Mouse (Mus musculus) lung, postnatal 0 days (tissue): ENCODE data around the gene Hyal1. TPM values are rescaled to one million over a fixed set of nuclear protein-coding genes. Genes with fewer than 3 reads are reported as not detected.
A peak's percentile ranks its signal among the peaks of the same experiment; 100 is the strongest.

Experiments used
- ATAC-seq: fragments of 200-750 bp; cut with Nextera tagmentation; 2 replicates; pipeline ENCODE4 v1.8.0; 2017; ENCODE audit warnings: moderate library complexity
- DNase-seq: peaks from one replicate; pipeline ENCODE4 v3.0.0-alpha.2; 2016; ENCODE audit warnings: low spot score
- H3K27ac ChIP-seq: fragments of 300-500 bp; sonication (generic); 2 replicates; pipeline ENCODE4 v1.5.1; 2014; ENCODE audit warnings: antibody characterized with exemption, mild to moderate bottlenecking, low read length, mixed read lengths
- H3K27me3 ChIP-seq: fragments of 300-500 bp; sonication (generic); replicated peaks from 2 replicates; pipeline ENCODE4 v1.6.1; 2014; ENCODE audit warnings: low read length, mixed read lengths; ENCODE audit not compliant: insufficient read depth
- H3K36me3 ChIP-seq: fragments of 300-500 bp; sonication (generic); 2 replicates; pipeline ENCODE4 v1.6.1; 2014; ENCODE audit warnings: low read length, mixed read lengths; ENCODE audit not compliant: insufficient read depth
- H3K4me1 ChIP-seq: fragments of 300-500 bp; sonication (generic); 2 replicates; pipeline ENCODE4 v1.6.1; 2014; ENCODE audit warnings: antibody characterized with exemption, low read depth, low read length, mixed read lengths; ENCODE audit not compliant: insufficient read depth
- H3K4me2 ChIP-seq: fragments of 300-500 bp; sonication (generic); replicated peaks from 2 replicates; pipeline ENCODE4 v1.6.1; 2014; ENCODE audit warnings: low read depth, mild to moderate bottlenecking, low read length, moderate library complexity, mixed read lengths
- H3K4me3 ChIP-seq: fragments of 300-500 bp; sonication (generic); 2 replicates; pipeline ENCODE4 v1.5.1; 2014; ENCODE audit warnings: low read depth, low read length
- H3K9ac ChIP-seq: fragments of 300-500 bp; sonication (generic); replicated peaks from 2 replicates; pipeline ENCODE4 v1.6.1; 2014; ENCODE audit warnings: low read depth, mild to moderate bottlenecking
- H3K9me3 ChIP-seq: fragments of 300-500 bp; sonication (generic); 2 replicates; pipeline ENCODE4 v1.6.1; 2016; ENCODE audit warnings: low read length, mixed read lengths
- CTCF ChIP-seq: IDR thresholded peaks from 2 replicates; pipeline ENCODE4 v1.5.1; 2016; ENCODE audit warnings: antibody characterized with exemption, mild to moderate bottlenecking
- EP300 ChIP-seq: IDR thresholded peaks from 2 replicates; pipeline ENCODE4 v1.6.1; 2016; ENCODE audit warnings: antibody characterized with exemption, mild to moderate bottlenecking, control low read depth
- WGBS: fragments of 180-500 bp; shearing (Covaris S2); extraction: QIAGEN DNeasy Blood & Tissue Kit; methylation state at CpG from one replicate; pipeline ENCODE4 v1.1.7; 2014; 5-methylcytosine and 5-hydroxymethylcytosine counted together
- polyA plus RNA-seq: library from polyadenylated mRNA; unstranded; fragments of >200 nt; fragmentation: Nextera tagmentation; extraction: Ambion mirVana; gene quantifications from 2 replicates; pipeline ENCODE4 v1.2.1, GENCODE M21; 2015

Hyal1 gene
- polyA plus RNA-seq, 1 experiment from 2014 or later: 11.0 TPM

GRCm38 (mm10) chr9:107548820-107549219, 27.9 kb upstream of the Hyal1 start:
- no peaks in the 10 kb centered on the region for H3K9me3 ChIP-seq
- no peak for TF ChIP-seq CTCF
- no peak for TF ChIP-seq EP300
- DNase-seq (no peak), ATAC-seq (no peak)
- no peaks in the 10 kb centered on the region for H3K27me3 ChIP-seq
- peaks cover 26% of the 10 kb centered on the region for H3K4me1 ChIP-seq
- H3K9ac ChIP-seq: no peak overlapping the region
- WGBS: 92% methylated on average over 10 of the region's 10 CpGs
- no peak overlapping the region for H3K4me3 ChIP-seq
- 0 out of 2 replicates have a peak, but pooled peaks cover 6% of the 10 kb centered on the region for H3K36me3 ChIP-seq
- H3K27ac ChIP-seq: no peak overlapping the region
- no peak overlapping the region for H3K4me2 ChIP-seq

GRCm38 (mm10) chr9:107549297-107550074, 27.2 kb upstream of the Hyal1 start:
- no peak overlapping the region for H3K4me3 ChIP-seq
- H3K27me3 ChIP-seq: no peaks in the 10 kb centered on the region
- TF ChIP-seq CTCF (no peak), EP300 (no peak)
- peaks cover 28% of the 10 kb centered on the region for H3K4me1 ChIP-seq
- H3K9ac ChIP-seq: no peak overlapping the region
- ATAC-seq (no peak), DNase-seq (no peak)
- H3K9me3 ChIP-seq: no peaks in the 10 kb centered on the region
- H3K27ac ChIP-seq: no peak overlapping the region
- H3K4me2 ChIP-seq: no peak overlapping the region
- WGBS: 69% methylated on average over 20 of the region's 20 CpGs
- H3K36me3 ChIP-seq: 0 out of 2 replicates have a peak, but pooled peaks cover under 1% of the 10 kb centered on the region

GRCm38 (mm10) chr9:107550491-107551116, 26.1 kb upstream of the Hyal1 start:
- no peaks in the 10 kb centered on the region for H3K36me3 ChIP-seq
- DNase-seq (peak; percentile 57), ATAC-seq (no peak)
- no peaks in the 10 kb centered on the region for H3K27me3 ChIP-seq
- TF ChIP-seq EP300 (no peak), CTCF (no peak)
- no peaks in the 10 kb centered on the region for H3K9me3 ChIP-seq
- no peak overlapping the region for H3K4me3 ChIP-seq
- peak overlapping the region; percentile 68 for H3K4me2 ChIP-seq
- no peak overlapping the region for H3K27ac ChIP-seq
- 0 out of 2 replicates have a peak overlapping the region, but pooled peaks have one; percentile 39 for H3K9ac ChIP-seq
- H3K4me1 ChIP-seq: peaks cover 28% of the 10 kb centered on the region
- 38% methylated on average over 23 of the region's 23 CpGs for WGBS

- no peaks in the 10 kb centered on the region for H3K36me3 ChIP-seq
- no peaks in the 10 kb centered on the region for H3K27me3 ChIP-seq
- peak within 1 kb of the TSS; percentile 42 for H3K4me3 ChIP-seq
- 4% methylated on average over 61 of the region's 63 CpGs for WGBS
- H3K9ac ChIP-seq: peak within 1 kb of the TSS; percentile 39; the same call in 1 of the 2 replicates
- H3K27ac ChIP-seq: 0 out of 2 replicates have a peak within 1 kb of the TSS, but pooled peaks have one; percentile 26
- peak; percentile 15 for ATAC-seq
- no peaks in the 10 kb centered on the region for H3K9me3 ChIP-seq
- DNase-seq: peak; percentile 75
- TF ChIP-seq CTCF (no peak), EP300 (no peak)
- H3K4me2 ChIP-seq: peak within 1 kb of the TSS; percentile 68
- peaks cover 32% of the 10 kb centered on the region for H3K4me1 ChIP-seq
Measured at GRCm38 (mm10) chr9:107551117-107551889, 25.4 kb upstream of the Hyal1 start, which contains the start of gene Rassf1. Rassf1 (plus strand) TSS chr9:107551555.

- 5% methylated on average over 8 of the region's 8 CpGs for WGBS
- H3K27me3 ChIP-seq: no peaks in the 10 kb centered on the region
- DNase-seq: no peak
- peak overlapping the region; percentile 39; the same call in 1 of the 2 replicates for H3K9ac ChIP-seq
- ATAC-seq: no peak
- H3K9me3 ChIP-seq: no peaks in the 10 kb centered on the region
- H3K4me2 ChIP-seq: peak overlapping the region; percentile 68
- no peaks in the 10 kb centered on the region for H3K36me3 ChIP-seq
- TF ChIP-seq CTCF: no peak
- no peak for TF ChIP-seq EP300
- peak overlapping the region; percentile 42 for H3K4me3 ChIP-seq
- 0 out of 2 replicates have a peak overlapping the region, but pooled peaks have one; percentile 26 for H3K27ac ChIP-seq
- H3K4me1 ChIP-seq: peaks cover 38% of the 10 kb centered on the region
Measured at GRCm38 (mm10) chr9:107551890-107552355, 24.8 kb upstream of the Hyal1 start.
